Mouse (Mus musculus): ENCODE data around the gene Fam208a. TPM values are rescaled to one million over a fixed set of nuclear protein-coding genes. Genes with fewer than 3 reads are reported as not detected.

Gene Fam208a
- polyA plus RNA-seq (2016; fragmentation: Nextera tagmentation; extraction: Ambion mirVana) = 21.4 and 21.5 TPM in 2 replicates

GRCm38 (mm10) chr14:27428573-27428972, at the start of gene Fam208a:
Fam208a (plus strand) TSS chr14:27428834.
- Histone ChIP-seq H3K27me3 (no peaks in the 10 kb centered on the region), H3K9me3 (peaks cover 11% of the 10 kb centered on the region; the same call in 1 of the 2 replicates), H3K4me3 (peak within 1 kb of the TSS; percentile 63), H3K27ac (peak within 1 kb of the TSS; percentile 99), H3K4me1 (no peaks in the 10 kb centered on the region), H3K36me3 (peaks cover 22% of the 10 kb centered on the region), H3K4me2 (replicated peaks) (peak within 1 kb of the TSS; percentile 83), H3K9ac (peak within 1 kb of the TSS; percentile 90)
- WGBS = 2% methylated on average over 43 of the region's 43 CpGs
- peak; percentile 92 for ATAC-seq (ENCODE audit: insufficient number of reproducible peaks, insufficient read depth, low FRiP score, low TSS enrichment)

DNA sequence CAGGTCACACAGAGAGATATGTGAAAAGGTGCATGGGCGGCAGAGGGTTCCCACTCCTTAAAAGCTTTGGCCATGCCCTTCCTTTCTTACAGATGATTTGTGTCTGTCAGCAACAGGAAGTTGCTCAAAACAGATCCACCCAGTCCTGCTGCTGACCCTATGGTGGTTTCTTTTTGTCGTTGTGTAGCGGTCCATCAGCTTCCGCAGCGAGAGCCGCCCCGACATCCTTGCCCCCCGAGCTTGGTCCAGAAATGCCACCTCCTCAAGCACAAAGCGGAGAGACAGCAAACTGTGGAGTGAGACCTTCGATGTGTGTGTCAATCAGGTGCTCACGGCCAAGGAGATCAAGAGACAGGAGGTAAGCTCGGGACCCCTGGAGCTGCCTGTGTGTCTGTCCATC, 49.2 kb upstream of the Fam208a start:
- H3K36me3 ChIP-seq = no peaks in the 10 kb centered on the region
- H3K4me1 ChIP-seq = no peaks in the 10 kb centered on the region; the same call in 1 of the 2 replicates
- 90% methylated on average over 12 of the region's 12 CpGs for WGBS
- no peak overlapping the region for H3K9ac ChIP-seq
- H3K27me3 ChIP-seq = no peaks in the 10 kb centered on the region
- ATAC-seq (ENCODE audit: insufficient number of reproducible peaks, insufficient read depth, low FRiP score, low TSS enrichment) = no peak
- no peak overlapping the region for H3K4me2 ChIP-seq (replicated peaks)
- H3K9me3 ChIP-seq = no peaks in the 10 kb centered on the region
- no peak overlapping the region for H3K27ac ChIP-seq
- H3K4me3 ChIP-seq = no peak overlapping the region

- H3K36me3 ChIP-seq = no peaks in the 10 kb centered on the region
- no peak overlapping the region for H3K27ac ChIP-seq
- H3K4me3 ChIP-seq = no peak overlapping the region
- ATAC-seq (ENCODE audit: insufficient number of reproducible peaks, insufficient read depth, low FRiP score, low TSS enrichment) = no peak
- H3K4me1 ChIP-seq = no peaks in the 10 kb centered on the region
- H3K4me2 ChIP-seq (replicated peaks) = no peak overlapping the region
- no peaks in the 10 kb centered on the region for H3K9me3 ChIP-seq
- no peaks in the 10 kb centered on the region for H3K27me3 ChIP-seq
- no peak overlapping the region for H3K9ac ChIP-seq
- WGBS = 77% methylated on average over 7 of the region's 7 CpGs
Observed at GRCm38 (mm10) chr14:27381459-27381858, 47.2 kb upstream of the Fam208a start.

GRCm38 (mm10) chr14:27383321-27383830, 45.3 kb upstream of the Fam208a start:
- H3K36me3 ChIP-seq = no peaks in the 10 kb centered on the region
- no peak for ATAC-seq (ENCODE audit: insufficient number of reproducible peaks, insufficient read depth, low FRiP score, low TSS enrichment)
- 85% methylated on average over 5 of the region's 5 CpGs for WGBS
- H3K4me2 ChIP-seq (replicated peaks) = no peak overlapping the region
- no peaks in the 10 kb centered on the region for H3K4me1 ChIP-seq
- no peaks in the 10 kb centered on the region for H3K27me3 ChIP-seq
- H3K9ac ChIP-seq = no peak overlapping the region
- H3K27ac ChIP-seq = no peak overlapping the region
- H3K4me3 ChIP-seq = no peak overlapping the region
- H3K9me3 ChIP-seq = no peaks in the 10 kb centered on the region

DNA sequence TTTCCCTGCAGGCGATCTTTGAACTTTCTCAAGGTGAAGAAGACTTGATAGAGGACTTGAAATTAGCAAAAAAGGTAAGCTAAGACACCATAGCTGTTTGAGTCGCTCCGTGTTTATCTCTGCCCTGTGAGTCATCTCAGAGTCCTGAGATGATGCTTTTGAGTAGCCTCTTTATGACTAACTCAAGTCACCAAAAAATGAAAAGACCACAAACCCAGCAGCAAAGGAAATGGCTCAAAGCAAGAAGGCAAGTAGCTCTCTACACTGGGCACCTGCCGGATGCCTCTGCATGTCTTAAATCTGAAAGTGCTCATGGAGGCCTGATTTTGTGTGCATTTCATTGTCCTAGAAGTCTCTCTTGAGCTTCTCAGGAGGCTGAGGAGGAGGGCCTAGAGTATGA, 44.5 kb upstream of the Fam208a start:
- Histone ChIP-seq H3K4me3 (no peak overlapping the region), H3K27me3 (no peaks in the 10 kb centered on the region), H3K36me3 (no peaks in the 10 kb centered on the region), H3K9me3 (no peaks in the 10 kb centered on the region), H3K4me2 (replicated peaks) (no peak overlapping the region), H3K9ac (no peak overlapping the region), H3K4me1 (no peaks in the 10 kb centered on the region), H3K27ac (no peak overlapping the region)
- 88% methylated on average over 4 of the region's 4 CpGs for WGBS
- ATAC-seq (ENCODE audit: insufficient number of reproducible peaks, insufficient read depth, low FRiP score, low TSS enrichment) = no peak

- no peaks in the 10 kb centered on the region for H3K36me3 ChIP-seq
- H3K27me3 ChIP-seq = no peaks in the 10 kb centered on the region
- no peak overlapping the region for H3K9ac ChIP-seq
- H3K27ac ChIP-seq = no peak overlapping the region
- no peaks in the 10 kb centered on the region for H3K4me1 ChIP-seq
- H3K4me3 ChIP-seq = no peak overlapping the region
- no peak for ATAC-seq (ENCODE audit: insufficient number of reproducible peaks, insufficient read depth, low FRiP score, low TSS enrichment)
- H3K9me3 ChIP-seq = no peaks in the 10 kb centered on the region
- H3K4me2 ChIP-seq (replicated peaks) = no peak overlapping the region
Observed at GRCm38 (mm10) chr14:27388616-27389015, 40.0 kb upstream of the Fam208a start.

DNA sequence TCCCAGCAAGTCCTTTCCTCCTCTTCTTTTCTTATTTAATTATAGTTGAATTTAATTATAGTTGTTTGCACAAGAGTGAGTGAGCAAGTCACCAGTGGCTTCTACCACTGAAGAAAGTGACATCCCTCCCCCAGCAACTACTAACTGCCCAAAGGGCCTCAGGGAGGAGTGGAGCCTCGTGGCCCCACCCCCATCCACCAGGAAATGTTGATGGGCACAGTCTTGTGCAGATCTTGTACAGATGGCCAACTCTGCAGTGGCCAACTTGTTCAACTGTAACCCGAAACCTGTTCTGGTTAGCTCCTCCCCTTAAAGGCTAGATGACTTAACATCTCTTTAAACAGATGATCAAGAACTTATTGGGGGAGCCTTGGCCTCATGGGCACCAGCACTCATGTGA, 38.9 kb upstream of the Fam208a start:
- no peak overlapping the region for H3K4me3 ChIP-seq
- H3K27ac ChIP-seq = no peak overlapping the region
- peaks cover 5% of the 10 kb centered on the region; the same call in 1 of the 2 replicates for H3K4me1 ChIP-seq
- no peaks in the 10 kb centered on the region for H3K36me3 ChIP-seq
- no peak overlapping the region for H3K9ac ChIP-seq
- 61% methylated on average over 2 of the region's 2 CpGs for WGBS
- H3K9me3 ChIP-seq = no peaks in the 10 kb centered on the region
- H3K4me2 ChIP-seq (replicated peaks) = no peak overlapping the region
- ATAC-seq (ENCODE audit: insufficient number of reproducible peaks, insufficient read depth, low FRiP score, low TSS enrichment) = no peak
- no peaks in the 10 kb centered on the region for H3K27me3 ChIP-seq

GRCm38 (mm10) chr14:27390663-27391062, 38.0 kb upstream of the Fam208a start:
- Histone ChIP-seq H3K36me3 (no peaks in the 10 kb centered on the region), H3K27ac (no peak overlapping the region), H3K9me3 (no peaks in the 10 kb centered on the region), H3K9ac (no peak overlapping the region), H3K4me3 (no peak overlapping the region), H3K4me2 (replicated peaks) (no peak overlapping the region), H3K4me1 (peaks cover 5% of the 10 kb centered on the region; the same call in 1 of the 2 replicates), H3K27me3 (no peaks in the 10 kb centered on the region)
- whole genome bisulfite sequencing = 59% methylated on average over 7 of the region's 7 CpGs
- no peak for ATAC-seq (ENCODE audit: insufficient number of reproducible peaks, insufficient read depth, low FRiP score, low TSS enrichment)

GRCm38 (mm10) chr14:27391776-27392308, 36.8 kb upstream of the Fam208a start:
- no peak for ATAC-seq (ENCODE audit: insufficient number of reproducible peaks, insufficient read depth, low FRiP score, low TSS enrichment)
- Histone ChIP-seq H3K27ac (no peak overlapping the region), H3K9ac (no peak overlapping the region), H3K4me2 (replicated peaks) (no peak overlapping the region), H3K4me1 (peaks cover 5% of the 10 kb centered on the region; the same call in 1 of the 2 replicates), H3K27me3 (no peaks in the 10 kb centered on the region), H3K9me3 (no peaks in the 10 kb centered on the region), H3K36me3 (no peaks in the 10 kb centered on the region), H3K4me3 (no peak overlapping the region)
- WGBS = 68% methylated on average over 9 of the region's 9 CpGs

DNA sequence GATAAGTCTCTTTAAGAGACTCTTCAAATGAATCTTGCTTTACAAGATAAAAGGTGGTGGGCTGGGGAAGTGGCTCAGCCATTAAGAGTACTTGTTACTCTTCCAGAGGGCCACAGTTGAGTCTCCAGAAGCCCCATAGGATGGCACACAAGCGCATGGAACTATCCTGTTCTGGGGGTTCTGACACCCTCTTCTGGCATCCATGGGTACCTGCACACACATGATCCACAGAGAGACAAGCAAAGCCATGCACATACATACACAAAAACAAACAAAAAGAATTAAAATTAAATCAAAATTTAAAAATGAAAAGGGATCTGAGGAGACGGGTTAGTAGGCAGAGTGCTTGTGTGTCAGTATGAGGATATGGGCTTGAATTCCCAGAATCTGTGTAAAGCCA, 36.0 kb upstream of the Fam208a start:
- Histone ChIP-seq H3K4me3 (no peak overlapping the region), H3K9me3 (no peaks in the 10 kb centered on the region), H3K4me1 (peaks cover 5% of the 10 kb centered on the region; the same call in 1 of the 2 replicates), H3K27me3 (no peaks in the 10 kb centered on the region), H3K9ac (no peak overlapping the region), H3K36me3 (no peaks in the 10 kb centered on the region), H3K4me2 (replicated peaks) (no peak overlapping the region), H3K27ac (no peak overlapping the region)
- WGBS = 91% methylated on average over 2 of the region's 2 CpGs
- no peak for ATAC-seq (ENCODE audit: insufficient number of reproducible peaks, insufficient read depth, low FRiP score, low TSS enrichment)

DNA sequence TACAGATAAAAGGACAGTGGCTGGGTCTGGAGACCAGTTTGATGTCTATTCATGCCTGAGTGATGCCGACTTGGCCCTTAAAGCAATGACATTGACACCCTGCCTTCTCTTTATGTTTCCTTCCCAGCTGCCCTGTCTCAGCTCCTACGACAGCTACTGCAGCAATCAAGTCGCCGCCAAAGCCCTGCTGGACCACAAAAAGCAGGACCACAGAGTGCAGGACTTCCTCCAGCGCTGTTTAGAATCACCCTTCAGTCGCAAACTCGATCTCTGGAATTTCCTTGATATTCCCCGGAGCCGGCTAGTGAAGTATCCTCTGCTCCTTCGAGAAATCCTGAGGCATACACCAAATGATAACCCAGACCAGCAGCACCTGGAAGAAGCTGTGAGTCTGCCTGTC, 34.8 kb upstream of the Fam208a start:
- no peak overlapping the region for H3K27ac ChIP-seq

GRCm38 (mm10) chr14:27396424-27396823, 32.2 kb upstream of the Fam208a start:
- 77% methylated on average over 7 of the region's 7 CpGs for WGBS
- no peak for ATAC-seq (ENCODE audit: insufficient number of reproducible peaks, insufficient read depth, low FRiP score, low TSS enrichment)
- no peaks in the 10 kb centered on the region for H3K27me3 ChIP-seq
- no peak overlapping the region for H3K27ac ChIP-seq
- H3K9me3 ChIP-seq = no peaks in the 10 kb centered on the region
- no peaks in the 10 kb centered on the region for H3K36me3 ChIP-seq
- H3K4me3 ChIP-seq = no peak overlapping the region
- peaks cover 5% of the 10 kb centered on the region; the same call in 1 of the 2 replicates for H3K4me1 ChIP-seq
- no peak overlapping the region for H3K4me2 ChIP-seq (replicated peaks)
- no peak overlapping the region for H3K9ac ChIP-seq

More for the DNA sequence above, 34.8 kb upstream of the Fam208a start:
- Histone ChIP-seq H3K9me3 (no peaks in the 10 kb centered on the region), H3K27me3 (no peaks in the 10 kb centered on the region), H3K4me3 (no peak overlapping the region), H3K4me1 (peaks cover 5% of the 10 kb centered on the region; the same call in 1 of the 2 replicates), H3K4me2 (replicated peaks) (no peak overlapping the region), H3K9ac (no peak overlapping the region), H3K36me3 (no peaks in the 10 kb centered on the region)
- WGBS = 48% methylated on average over 10 of the region's 10 CpGs
- ATAC-seq (ENCODE audit: insufficient number of reproducible peaks, insufficient read depth, low FRiP score, low TSS enrichment) = no peak

Data from embryonic facial prominence, embryonic 12.5 days (tissue).